Mouse (Mus musculus) urinary bladder, postnatal 4 days (tissue): ENCODE data around the gene Rflna.
A peak's percentile ranks its signal among the peaks of the same experiment; 100 is the strongest.

Experiments
- DNase-seq, 2 experiments: peaks; one replicate each; pipeline ENCODE4 v3.0.0; 2021 to 2022; ENCODE audit warnings: low spot score in 2 of 2

Gene Rflna

GRCm38 (mm10) chr5:125005871-125006652 is 3.0 kb downstream of the Rflna start:
- DNase-seq = no peak

GRCm38 (mm10) chr5:125006896-125007295 is 3.9 kb downstream of the Rflna start:
- DNase-seq = no peak

- DNase-seq = no peak
These were observed 8.1 kb downstream of the Rflna start for GRCm38 (mm10) chr5:125011166-125011565.

GRCm38 (mm10) chr5:125011628-125012027 is 8.6 kb downstream of the Rflna start:
- no peak for DNase-seq

- peak in 1 of 2 experiments; percentile 76 for DNase-seq
These were observed 11.5 kb downstream of the Rflna start for GRCm38 (mm10) chr5:125014497-125014896.

- no peak for DNase-seq
These were observed 12.0 kb downstream of the Rflna start for GRCm38 (mm10) chr5:125015066-125015465.

GRCm38 (mm10) chr5:125015576-125015975 is 12.6 kb downstream of the Rflna start:
- no peak for DNase-seq

GRCm38 (mm10) chr5:125016421-125017242 is 13.6 kb downstream of the Rflna start:
- DNase-seq = no peak

- no peak for DNase-seq
These were observed 14.3 kb downstream of the Rflna start for GRCm38 (mm10) chr5:125017332-125017731.

- no peak for DNase-seq
These were observed 16.1 kb downstream of the Rflna start for GRCm38 (mm10) chr5:125019099-125019498.

GRCm38 (mm10) chr5:125021298-125021697 is 18.3 kb downstream of the Rflna start:
- no peak for DNase-seq

- DNase-seq = no peak
These were observed 21.0 kb downstream of the Rflna start for GRCm38 (mm10) chr5:125024002-125024401.

GRCm38 (mm10) chr5:125028371-125028770 is 25.4 kb downstream of the Rflna start:
- DNase-seq = no peak

GRCm38 (mm10) chr5:125028911-125029310 is 25.9 kb downstream of the Rflna start:
- DNase-seq = no peak

- no peak for DNase-seq
These were observed 33.5 kb downstream of the Rflna start for GRCm38 (mm10) chr5:125036483-125036882.

- no peak for DNase-seq
These were observed 36.5 kb downstream of the Rflna start for GRCm38 (mm10) chr5:125039377-125040027.

GRCm38 (mm10) chr5:125040128-125040584 is 37.1 kb downstream of the Rflna start:
- DNase-seq = peak in 1 of 2 experiments; percentile 73

GRCm38 (mm10) chr5:125041578-125041977 is 38.6 kb downstream of the Rflna start:
- DNase-seq = no peak

- no peak for DNase-seq
These were observed 40.4 kb downstream of the Rflna start for GRCm38 (mm10) chr5:125043448-125043847.

GRCm38 (mm10) chr5:125045202-125045601 is 42.2 kb downstream of the Rflna start:
- no peak for DNase-seq

GRCm38 (mm10) chr5:125046436-125046835 is 43.4 kb downstream of the Rflna start:
- no peak for DNase-seq

GRCm38 (mm10) chr5:125049481-125049880 is 46.5 kb downstream of the Rflna start:
- DNase-seq = no peak
